Mouse (Mus musculus) v-Abl transformed pro-B cells (cell line): ENCODE measurements at regions not wholly inside any gene's neighbourhood (a gene's known extent, or its start where the extent isn't known, plus 50 kb on each side); places are given as distances from the start of the nearest gene placed in this dataset.

Experiments used
- in situ Hi-C, 2 experiments: fragments of 400-800 bp; cut with MboI; formaldehyde crosslinking; loops; one replicate each; pipeline ENCODE4 v1.15.1; 2025; ENCODE audit not compliant: unreplicated experiment in 2 of 2

- in situ Hi-C loops, result no loop called here
These were observed 144.1 kb downstream of the Klf7 start for GRCm38 (mm10) chr1:63977956-63978355.

- in situ Hi-C loops, result no loop called here
These were observed 144.7 kb downstream of the Klf7 start for GRCm38 (mm10) chr1:63977302-63977888.

GRCm38 (mm10) chr1:63976862-63977261, 145.2 kb downstream of the Klf7 start:
- in situ Hi-C loops, result no loop called here

GRCm38 (mm10) chr1:63967849-63968248, 154.2 kb downstream of the Klf7 start:
- in situ Hi-C loops, result loop anchor here (10.0 to 25.0 kb wide), 2 partner anchors 157 to 744 kb away; partner anchors contain the start of gene Klf7 (in 2 of the 2)

GRCm38 (mm10) chr1:63965446-63965845, 156.6 kb downstream of the Klf7 start:
- in situ Hi-C loops, result loop anchor here (10.0 to 25.0 kb wide), 2 partner anchors 159 to 747 kb away; partner anchors contain the start of gene Klf7 (in 2 of the 2)

- in situ Hi-C loops, result loop anchor here (5.0 to 25.0 kb wide), 3 partner anchors 160 to 748 kb away; partner anchors contain the start of gene Klf7 (in 2 of the 2)
These were observed 157.6 kb downstream of the Klf7 start for GRCm38 (mm10) chr1:63964519-63964918.

- in situ Hi-C loops, result loop anchor here in 1 of 2 experiments (10.0 to 25.0 kb wide), 2 partner anchors 349 to 756 kb away; no protein-coding TSS in a partner anchor
These were observed 166.3 kb downstream of the Klf7 start for GRCm38 (mm10) chr1:63955701-63956355.

- in situ Hi-C loops, result loop anchor here (5.0 to 25.0 kb wide), 4 partner anchors 283 to 757 kb away; no protein-coding TSS in a partner anchor
These were observed 167.1 kb downstream of the Klf7 start for GRCm38 (mm10) chr1:63954876-63955513.

- in situ Hi-C loops, result loop anchor here (5.0 to 25.0 kb wide), 4 partner anchors 282 to 758 kb away; no protein-coding TSS in a partner anchor
These were observed 167.9 kb downstream of the Klf7 start for GRCm38 (mm10) chr1:63954172-63954571.

- in situ Hi-C loops, result loop anchor here (5.0 to 25.0 kb wide), 4 partner anchors 281 to 759 kb away; no protein-coding TSS in a partner anchor
These were observed 168.7 kb downstream of the Klf7 start for GRCm38 (mm10) chr1:63953229-63953883.

- in situ Hi-C loops, result loop anchor here (5.0 to 25.0 kb wide), 4 partner anchors 279 to 761 kb away; no protein-coding TSS in a partner anchor
These were observed 170.4 kb downstream of the Klf7 start for GRCm38 (mm10) chr1:63951663-63952062.

GRCm38 (mm10) chr1:63947278-63947677, 174.8 kb downstream of the Klf7 start:
- in situ Hi-C loops, result loop anchor here (10.0 kb wide), 2 partner anchors 182 to 282 kb away; partner anchors contain the start of gene 4933402D24Rik (in 1 of the 2)

GRCm38 (mm10) chr1:63946834-63947233, 175.2 kb downstream of the Klf7 start:
- in situ Hi-C loops, result loop anchor here (10.0 kb wide), 2 partner anchors 182 to 282 kb away; partner anchors contain the start of gene 4933402D24Rik (in 1 of the 2)

- in situ Hi-C loops, result loop anchor here (10.0 kb wide), 2 partner anchors 180 to 280 kb away; partner anchors contain the start of gene 4933402D24Rik (in 1 of the 2)
These were observed 175.7 kb upstream of the 4933402D24Rik start for GRCm38 (mm10) chr1:63944786-63945185.

GRCm38 (mm10) chr1:63938416-63938815, 169.3 kb upstream of the 4933402D24Rik start:
- in situ Hi-C loops, result no loop called here

- in situ Hi-C loops, result no loop called here
These were observed 168.4 kb upstream of the 4933402D24Rik start for GRCm38 (mm10) chr1:63937480-63937879.

GRCm38 (mm10) chr1:63934570-63935280, 165.7 kb upstream of the 4933402D24Rik start:
- in situ Hi-C loops, result no loop called here

- in situ Hi-C loops, result no loop called here
These were observed 163.4 kb upstream of the 4933402D24Rik start for GRCm38 (mm10) chr1:63932484-63932883.

- in situ Hi-C loops, result no loop called here
These were observed 160.5 kb upstream of the 4933402D24Rik start for GRCm38 (mm10) chr1:63929362-63930125.
